Mouse (Mus musculus) megakaryocyte progenitor cell, adult 5-6 weeks (primary cell): Measurements from ENCODE around the gene Grk3. TPM values are rescaled to one million over a fixed set of nuclear protein-coding genes. Genes with fewer than 3 reads are reported as not detected.

Experiments
- ATAC-seq: replicated peaks from 2 replicates; pipeline ENCODE4 v1.8.0; 2016; ENCODE audit warnings: mild to moderate bottlenecking, moderate TSS enrichment, inconsistent platforms; ENCODE audit not compliant: poor library complexity
- total RNA-seq, 2 experiments: library from RNA; stranded (forward) in 1 of 2; stranded (reverse) in 1 of 2; fragments of 157-497, 149-512 nt in 1 of 2; fragments of 200-1000 nt in 1 of 2; gene quantifications; 2 replicates each; pipeline versions ENCODE4 v1.2.3 to v1.2.4; 2015 to 2017

Grk3 gene
- total RNA-seq, 2 experiments from 2014 or later = 17.0 to 21.8 TPM

- no peak for ATAC-seq
Observed at GRCm38 (mm10) chr5:112941001-112941400, 74.6 kb downstream of the Grk3 start.

GRCm38 (mm10) chr5:112936632-112937031, 79.0 kb downstream of the Grk3 start:
- ATAC-seq = no peak

GRCm38 (mm10) chr5:112935436-112935835, 80.2 kb downstream of the Grk3 start:
- no peak for ATAC-seq

- ATAC-seq = no peak
Observed at GRCm38 (mm10) chr5:112932878-112933567, 82.6 kb downstream of the Grk3 start.

- ATAC-seq = no peak
Observed at GRCm38 (mm10) chr5:112931901-112932300, 83.7 kb downstream of the Grk3 start.

GRCm38 (mm10) chr5:112928201-112928881, 87.2 kb downstream of the Grk3 start:
- no peak for ATAC-seq

GRCm38 (mm10) chr5:112925422-112925821, 90.2 kb downstream of the Grk3 start:
- ATAC-seq = no peak

- no peak for ATAC-seq
Observed at GRCm38 (mm10) chr5:112924806-112925205, 90.8 kb downstream of the Grk3 start.

GRCm38 (mm10) chr5:112923841-112924240, 91.8 kb downstream of the Grk3 start:
- no peak for ATAC-seq

- ATAC-seq = no peak
Observed at GRCm38 (mm10) chr5:112921914-112922313, 93.7 kb downstream of the Grk3 start.

- ATAC-seq = no peak
Observed at GRCm38 (mm10) chr5:112910381-112910780, 105.2 kb downstream of the Grk3 start.

GRCm38 (mm10) chr5:112908169-112908614, 107.4 kb downstream of the Grk3 start:
- no peak for ATAC-seq

- no peak for ATAC-seq
Observed at GRCm38 (mm10) chr5:112907504-112907903, 108.1 kb downstream of the Grk3 start.

GRCm38 (mm10) chr5:112895674-112896654, 119.6 kb downstream of the Grk3 start, which contains the start of gene Myo18b:
TSS of gene Myo18b (minus strand) at chr5:112896362.
- no peak for ATAC-seq

GRCm38 (mm10) chr5:112893462-112894060, 122.0 kb downstream of the Grk3 start:
- peak; percentile 54 for ATAC-seq

GRCm38 (mm10) chr5:112892411-112892810, 123.2 kb downstream of the Grk3 start:
- no peak for ATAC-seq

GRCm38 (mm10) chr5:112888651-112889050, 126.9 kb downstream of the Grk3 start:
- ATAC-seq = no peak

- no peak for ATAC-seq
Observed at GRCm38 (mm10) chr5:112886687-112887491, 128.7 kb downstream of the Grk3 start.

- ATAC-seq = no peak
Observed at GRCm38 (mm10) chr5:112877391-112878115, 138.0 kb downstream of the Grk3 start.
